Mouse (Mus musculus) kidney, embryonic 15.5 days (tissue): ENCODE measurements around the gene Olfr273. TPM values are rescaled to one million over a fixed set of nuclear protein-coding genes. Genes with fewer than 3 reads are reported as not detected.
"Not testable (repeated sequence)": the region's sequence is repeated elsewhere in the genome, so short reads cannot be mapped to it uniquely, and the experiment has no call there.

Experiments
- ATAC-seq: fragments of 200-750 bp; cut with Nextera tagmentation; replicated peaks from 2 replicates; pipeline ENCODE4 v1.8.0; 2017; ENCODE audit warnings: moderate TSS enrichment; ENCODE audit not compliant: low FRiP score
- H3K27ac ChIP-seq: fragments of 300-500 bp; sonication (generic); 2 replicates; pipeline ENCODE4 v1.5.1; 2015; ENCODE audit warnings: mild to moderate bottlenecking, inconsistent platforms
- H3K27me3 ChIP-seq: fragments of 300-500 bp; sonication (generic); 2 replicates; pipeline ENCODE4 v1.6.1; 2015; ENCODE audit warnings: inconsistent platforms
- H3K36me3 ChIP-seq: fragments of 300-500 bp; sonication (generic); 2 replicates; pipeline ENCODE4 v1.6.1; 2015; ENCODE audit warnings: inconsistent platforms
- H3K4me1 ChIP-seq: fragments of 300-500 bp; sonication (generic); 2 replicates; pipeline ENCODE4 v1.6.1; 2015; ENCODE audit warnings: inconsistent platforms
- H3K4me2 ChIP-seq: fragments of 300-500 bp; sonication (generic); 2 replicates; pipeline ENCODE4 v1.6.1; 2015; ENCODE audit warnings: moderate library complexity, mild to moderate bottlenecking, inconsistent platforms
- H3K4me3 ChIP-seq: fragments of 300-500 bp; sonication (generic); replicated peaks from 2 replicates; pipeline ENCODE4 v1.5.1; 2015; ENCODE audit warnings: mild to moderate bottlenecking, inconsistent platforms
- H3K9ac ChIP-seq: fragments of 300-500 bp; sonication (generic); 2 replicates; pipeline ENCODE4 v1.6.1; 2015; ENCODE audit warnings: mild to moderate bottlenecking, inconsistent platforms
- H3K9me3 ChIP-seq: fragments of 300-500 bp; sonication (generic); replicated peaks from 2 replicates; pipeline ENCODE4 v1.6.1; 2016; ENCODE audit warnings: inconsistent platforms
- WGBS: fragments of 180-500 bp; shearing (Covaris S2); methylation state at CpG from one replicate; pipeline ENCODE4 v1.1.7; 2015; ENCODE audit warnings: mixed read lengths; 5-methylcytosine and 5-hydroxymethylcytosine counted together
- polyA plus RNA-seq: library from polyadenylated mRNA; unstranded; fragments of >200 nt; fragmentation: Nextera tagmentation; extraction: Ambion mirVana; gene quantifications from 2 replicates; pipeline ENCODE4 v1.2.1, GENCODE M21; 2015

Gene Olfr273
- polyA plus RNA-seq, result not detected in 2 replicates

- no peak within 1 kb of the TSS for H3K4me3 ChIP-seq
- H3K36me3 ChIP-seq, result no peaks in the 10 kb centered on the region
- no peak within 1 kb of the TSS for H3K9ac ChIP-seq
- WGBS, result 87% methylated on average over 1 of the region's 1 CpGs
- no peaks in the 10 kb centered on the region for H3K27me3 ChIP-seq
- no peak within 1 kb of the TSS for H3K27ac ChIP-seq
- H3K9me3 ChIP-seq, result no peaks in the 10 kb centered on the region
- no peak for ATAC-seq
- no peaks in the 10 kb centered on the region for H3K4me1 ChIP-seq
- H3K4me2 ChIP-seq, result no peak within 1 kb of the TSS
Measured at GRCm38 (mm10) chr4:52859136-52859535, at the start of gene Olfr273. Olfr273 (minus strand) TSS chr4:52859236.

- ATAC-seq, result no peak
- Histone ChIP-seq H3K27ac (no peak overlapping the region), H3K4me3 (no peak overlapping the region), H3K36me3 (no peaks in the 10 kb centered on the region), H3K9ac (no peak overlapping the region), H3K4me1 (no peaks in the 10 kb centered on the region), H3K4me2 (no peak overlapping the region), H3K27me3 (no peaks in the 10 kb centered on the region), H3K9me3 (no peaks in the 10 kb centered on the region)
- WGBS, result 93% methylated on average over 9 of the region's 9 CpGs
Measured at GRCm38 (mm10) chr4:52864156-52864555, 5.1 kb upstream of the Olfr273 start.

- Histone ChIP-seq H3K9me3 (no peaks in the 10 kb centered on the region), H3K4me1 (no peaks in the 10 kb centered on the region), H3K27me3 (no peaks in the 10 kb centered on the region), H3K4me2 (no peak overlapping the region), H3K9ac (no peak overlapping the region), H3K36me3 (no peaks in the 10 kb centered on the region), H3K4me3 (no peak overlapping the region), H3K27ac (no peak overlapping the region)
- WGBS, result 73% methylated on average over 5 of the region's 5 CpGs
- no peak for ATAC-seq
Measured at GRCm38 (mm10) chr4:52849672-52850071, 9.4 kb downstream of the Olfr273 start.

DNA sequence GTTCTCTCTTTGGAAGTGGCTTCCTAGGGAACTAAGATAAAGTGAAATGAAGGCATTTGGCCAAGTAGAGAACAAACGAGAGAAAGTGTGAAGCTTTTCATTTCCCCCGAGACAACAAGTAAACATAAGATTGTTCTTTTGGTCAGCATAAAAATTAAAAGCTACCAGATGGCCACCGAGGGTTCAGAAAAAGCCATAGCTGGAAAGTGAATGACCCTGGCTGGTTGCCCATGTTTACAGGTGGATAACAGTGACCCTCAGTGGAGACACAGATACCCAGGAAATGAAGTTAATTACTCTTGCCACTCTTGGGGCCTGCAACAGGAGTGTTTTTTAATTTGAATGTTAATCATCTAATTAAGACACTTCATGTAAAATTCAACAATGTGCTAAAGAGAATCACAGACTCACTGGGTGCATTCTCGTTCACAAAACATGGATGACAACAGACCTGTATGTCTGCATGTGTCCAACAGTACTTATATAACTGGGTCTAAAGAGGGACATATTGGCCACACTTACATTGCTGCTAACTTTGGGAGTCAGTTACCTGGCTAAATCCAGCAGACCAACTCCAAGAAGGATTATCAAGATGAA is 9.9 kb downstream of the Olfr273 start:
- WGBS, result 45% methylated on average over 4 of the region's 4 CpGs
- Histone ChIP-seq H3K4me1 (no peaks in the 10 kb centered on the region), H3K9ac (no peak overlapping the region), H3K27me3 (no peaks in the 10 kb centered on the region), H3K4me2 (no peak overlapping the region), H3K36me3 (no peaks in the 10 kb centered on the region), H3K27ac (no peak overlapping the region), H3K4me3 (no peak overlapping the region), H3K9me3 (no peaks in the 10 kb centered on the region)
- no peak for ATAC-seq

DNA sequence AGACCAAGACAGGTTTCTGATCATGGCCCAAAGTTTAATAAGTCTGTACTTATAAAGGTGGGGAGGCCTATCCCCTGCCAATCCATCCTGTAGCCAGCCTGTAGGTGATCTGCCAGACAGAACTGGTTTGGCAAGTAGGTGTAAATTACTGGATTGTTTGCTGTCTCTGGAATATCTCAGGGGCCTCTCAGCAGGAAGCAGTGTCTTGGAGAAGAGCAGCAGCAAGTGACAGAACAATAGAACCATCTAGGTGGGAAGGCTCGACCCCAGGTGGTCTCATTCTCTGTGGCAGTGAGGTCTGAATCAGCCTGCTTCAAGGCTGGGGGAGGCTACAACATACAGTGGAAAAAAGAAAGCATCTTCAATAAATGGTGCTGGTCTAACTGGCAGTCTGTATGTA is 13.6 kb downstream of the Olfr273 start:
- not testable (repeated sequence) for H3K4me2 ChIP-seq

GRCm38 (mm10) chr4:52821375-52821774 is 37.7 kb downstream of the Olfr273 start:
- Histone ChIP-seq H3K4me1 (no peaks in the 10 kb centered on the region), H3K27me3 (no peaks in the 10 kb centered on the region), H3K36me3 (no peaks in the 10 kb centered on the region), H3K4me3 (no peak overlapping the region), H3K27ac (no peak overlapping the region), H3K9me3 (no peaks in the 10 kb centered on the region), H3K9ac (no peak overlapping the region), H3K4me2 (no peak overlapping the region)
- 95% methylated on average over 11 of the region's 11 CpGs for WGBS
- ATAC-seq, result no peak

More for the DNA sequence above, 13.6 kb downstream of the Olfr273 start:
- not testable (repeated sequence) for H3K9me3 ChIP-seq, H3K36me3 ChIP-seq, ATAC-seq, H3K27ac ChIP-seq, H3K27me3 ChIP-seq, H3K4me3 ChIP-seq, H3K9ac ChIP-seq, H3K4me1 ChIP-seq
- 21% methylated on average over 1 of the region's 1 CpGs for WGBS

- Histone ChIP-seq H3K27me3 (no peaks in the 10 kb centered on the region), H3K9me3 (no peaks in the 10 kb centered on the region), H3K36me3 (no peaks in the 10 kb centered on the region), H3K9ac (no peak within 1 kb of the TSS), H3K4me1 (no peaks in the 10 kb centered on the region), H3K4me3 (no peak within 1 kb of the TSS), H3K27ac (no peak within 1 kb of the TSS), H3K4me2 (no peak within 1 kb of the TSS)
- ATAC-seq, result no peak
- 92% methylated on average over 2 of the region's 2 CpGs for WGBS
Measured at GRCm38 (mm10) chr4:52814304-52814703, 44.7 kb downstream of the Olfr273 start, which contains the start of gene Olfr275. Olfr275 (plus strand) TSS chr4:52814604.

DNA sequence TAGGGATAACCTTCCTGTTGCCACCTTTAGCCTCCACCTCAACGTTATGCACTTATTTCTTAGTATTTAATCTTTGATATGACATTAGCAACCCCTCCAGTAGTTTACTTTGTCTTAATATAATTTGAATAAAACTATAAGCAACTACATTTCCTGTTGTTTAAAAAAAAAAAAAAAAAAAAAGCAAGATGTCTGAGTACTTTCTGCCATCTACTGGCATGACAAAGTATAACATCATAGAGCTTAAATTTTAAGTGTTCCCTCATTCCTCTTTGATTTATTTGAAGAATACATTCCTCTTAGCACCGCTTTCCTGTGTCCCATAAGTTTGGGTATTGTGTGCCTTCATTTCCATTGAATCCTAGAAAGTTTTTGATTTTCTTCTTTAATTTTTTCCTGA is 47.2 kb downstream of the Olfr273 start:
- Histone ChIP-seq H3K36me3 (no peaks in the 10 kb centered on the region), H3K4me2 (no peak overlapping the region), H3K9ac (no peak overlapping the region), H3K27ac (no peak overlapping the region), H3K4me1 (no peaks in the 10 kb centered on the region), H3K4me3 (no peak overlapping the region), H3K9me3 (no peaks in the 10 kb centered on the region), H3K27me3 (no peaks in the 10 kb centered on the region)
- WGBS, result 22% methylated on average over 2 of the region's 2 CpGs
- ATAC-seq, result no peak

Other genes with a start within 250 kb of the Olfr273 start
- gene Olfr275, start 44.6 kb downstream of the Olfr273 start, polyA plus RNA-seq, result not detected in 2 replicates
- not detected in 2 replicates for gene Olfr272, start 59.9 kb upstream of the Olfr273 start, polyA plus RNA-seq
- gene Olfr270, start 105.3 kb upstream of the Olfr273 start, polyA plus RNA-seq, result not detected in 2 replicates
- not detected in 2 replicates for gene Nipsnap3a, start 130.0 kb upstream of the Olfr273 start, polyA plus RNA-seq
- 79.5 and 81.5 TPM in 2 replicates for gene Nipsnap3b, start 152.6 kb upstream of the Olfr273 start, polyA plus RNA-seq